Mouse (Mus musculus) left cerebral cortex, adult 2 months (tissue): Measurements from ENCODE around the gene Ankzf1. TPM values are rescaled to one million over a fixed set of nuclear protein-coding genes. Genes with fewer than 3 reads are reported as not detected.
A peak's percentile ranks its signal among the peaks of the same experiment; 100 is the strongest.

Source experiments
- DNase-seq, 2 experiments: peaks; one replicate each; pipeline ENCODE4 v3.0.0; 2021 to 2022; ENCODE audit warnings: low spot score in 2 of 2, mixed read lengths in 1 of 2; ENCODE audit errors: extremely low spot score in 1 of 2
- H3K27ac ChIP-seq: fragments of 200-600 bp; 2 replicates; pipeline ENCODE4 v1.8.1; 2022
- H3K4me3 ChIP-seq: fragments of 200-600 bp; 2 replicates; pipeline ENCODE4 v1.8.1; 2022
- CTCF ChIP-seq: fragments of 200-600 bp; IDR thresholded peaks from 2 replicates; pipeline ENCODE4 v1.8.1; 2022; ENCODE audit warnings: antibody characterized with exemption, mild to moderate bottlenecking, moderate library complexity
- intact Hi-C: fragments of 180-260 bp; cut with DNase I; formaldehyde crosslinking; loops from one replicate; pipeline ENCODE4 v1.15.1; 2025
- total RNA-seq, 2 experiments: library from RNA; stranded (reverse); gene quantifications; 2 replicates each; pipeline ENCODE4 v1.2.3; 2021

The Ankzf1 gene
- total RNA-seq, 2 experiments from 2014 or later = 25.7 to 30.7 TPM

DNA sequence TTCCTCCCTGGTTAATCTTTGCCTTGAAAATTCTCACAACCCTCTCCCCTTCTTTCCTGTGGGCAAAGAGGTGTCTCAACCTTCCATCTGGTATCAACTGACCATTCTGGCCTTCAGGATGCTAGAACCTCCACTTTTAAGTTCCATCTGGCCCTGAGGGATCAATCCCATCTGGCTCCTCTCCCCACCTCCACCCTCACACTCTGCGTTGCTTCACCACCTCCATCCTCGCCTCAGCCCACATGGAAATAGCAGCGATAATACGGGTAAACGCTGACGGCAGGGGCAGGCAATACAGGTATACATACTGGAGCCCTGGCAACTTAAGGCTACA lies 25.9 kb downstream of the Ankzf1 start:
- Histone ChIP-seq H3K27ac (peak overlapping the region; percentile 92), H3K4me3 (peak overlapping the region; percentile 79)
- DNase-seq = no peak
- TF ChIP-seq CTCF = no peak
- intact Hi-C loops = loop anchor here (2.0 to 5.0 kb wide), 3 partner anchors 34 to 45 kb away; partner anchors contain the start of gene Abcb6

- peak; percentile 71 for DNase-seq
- Histone ChIP-seq H3K27ac (peak overlapping the region; percentile 92), H3K4me3 (peak overlapping the region; percentile 79)
- intact Hi-C loops = loop anchor here (1.0 to 5.0 kb wide), 4 partner anchors 18 to 44 kb away; partner anchors contain the start of genes Abcb6 and Dnajb2
- no peak for TF ChIP-seq CTCF
These were observed 26.5 kb downstream of the Ankzf1 start for GRCm38 (mm10) chr1:75218227-75219001.

GRCm38 (mm10) chr1:75219078-75219477 lies 27.1 kb downstream of the Ankzf1 start:
- H3K4me3 ChIP-seq = peak overlapping the region; percentile 79
- H3K27ac ChIP-seq = peak overlapping the region; percentile 92
- peak; percentile 27 for TF ChIP-seq CTCF
- intact Hi-C loops = loop anchor here (1.0 to 5.0 kb wide), 4 partner anchors 17 to 44 kb away; partner anchors contain the start of genes Abcb6 and Dnajb2
- DNase-seq = peak; percentile 92

DNA sequence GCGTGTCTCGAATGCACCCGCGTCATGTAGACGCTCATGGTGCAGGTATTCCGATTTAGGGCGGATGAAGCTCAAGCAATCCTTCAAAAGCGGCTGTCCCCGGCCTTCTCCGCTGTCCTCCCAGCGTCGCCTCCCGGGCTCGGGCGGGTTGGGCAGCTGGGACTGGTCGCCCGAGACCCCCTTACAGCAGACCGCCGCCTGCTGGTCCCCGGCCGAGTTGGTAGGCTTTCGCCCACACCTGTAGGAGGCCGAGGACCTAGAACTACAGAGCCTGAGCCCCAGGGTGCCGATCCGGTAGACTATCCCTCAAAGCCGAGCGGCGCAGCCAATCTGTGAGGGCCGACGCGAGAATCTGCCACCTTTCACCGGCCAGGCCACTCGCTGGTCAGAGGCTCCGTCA lies 27.6 kb downstream of the Ankzf1 start, which contains the start of gene Tuba4a:
Gene Tuba4a (minus strand): TSS at position 335 of the 400 bp plus-strand sequence.
- H3K4me3 ChIP-seq = peak within 1 kb of the TSS; percentile 79
- TF ChIP-seq CTCF = peak; percentile 18
- peak in 1 of 2 experiments; percentile 50 for DNase-seq
- H3K27ac ChIP-seq = peak within 1 kb of the TSS; percentile 92
- intact Hi-C loops = loop anchor here (1.0 to 5.0 kb wide), 4 partner anchors 17 to 43 kb away; partner anchors contain the start of genes Abcb6 and Dnajb2

DNA sequence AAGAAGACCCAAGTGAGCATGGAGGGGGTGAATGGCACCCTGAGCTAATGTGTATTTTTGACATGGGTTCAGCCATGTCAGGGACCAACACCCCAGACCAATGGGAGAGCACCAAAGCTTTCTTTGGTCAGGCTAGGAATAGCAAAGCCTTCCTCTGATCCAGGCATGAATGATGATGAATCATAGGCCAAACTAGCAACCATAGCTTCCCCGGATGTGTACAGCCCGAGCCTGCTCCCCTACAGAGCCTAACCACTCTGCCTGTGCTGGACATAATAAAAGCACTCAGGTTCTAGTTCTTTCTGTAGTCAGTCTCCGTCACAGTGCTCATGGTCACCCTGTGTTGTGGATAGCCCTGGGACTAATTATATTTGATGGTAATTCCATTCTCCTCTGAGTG lies 29.6 kb downstream of the Ankzf1 start:
- DNase-seq = no peak
- intact Hi-C loops = no loop called here
- Histone ChIP-seq H3K27ac (no peak overlapping the region), H3K4me3 (no peak overlapping the region)
- no peak for TF ChIP-seq CTCF

- no peak for DNase-seq
- intact Hi-C loops = no loop called here
These were observed 31.0 kb downstream of the Ankzf1 start for GRCm38 (mm10) chr1:75222926-75223325.

GRCm38 (mm10) chr1:75223532-75223931 lies 31.6 kb downstream of the Ankzf1 start:
- DNase-seq = no peak
- TF ChIP-seq CTCF = no peak
- no peak overlapping the region for H3K4me3 ChIP-seq
- H3K27ac ChIP-seq = no peak overlapping the region
- intact Hi-C loops = no loop called here

More at GRCm38 (mm10) chr1:75222926-75223325, 31.0 kb downstream of the Ankzf1 start:
- Histone ChIP-seq H3K27ac (no peak overlapping the region), H3K4me3 (no peak overlapping the region)
- no peak for TF ChIP-seq CTCF

DNA sequence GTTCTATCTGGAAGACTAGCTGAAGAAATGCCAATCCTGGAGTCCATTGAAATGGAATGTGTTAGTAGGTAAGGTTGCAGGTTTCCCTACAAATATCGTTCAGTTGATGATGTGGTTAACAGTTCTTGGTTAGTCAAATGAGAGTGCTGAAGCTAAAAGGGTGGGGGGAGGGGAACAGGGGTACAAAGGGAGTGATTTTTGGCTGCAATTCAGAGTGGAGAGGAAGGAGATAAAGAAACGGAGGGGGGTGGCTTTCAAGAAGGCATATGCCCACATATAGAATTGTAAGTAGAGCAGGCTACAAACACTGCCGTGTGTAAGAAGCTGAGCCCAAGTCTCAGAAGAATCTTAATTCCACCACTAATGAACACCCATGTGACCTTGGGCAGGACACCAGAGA lies 33.5 kb downstream of the Ankzf1 start:
- H3K4me3 ChIP-seq = no peak overlapping the region
- intact Hi-C loops = no loop called here
- no peak overlapping the region for H3K27ac ChIP-seq
- no peak for TF ChIP-seq CTCF
- no peak for DNase-seq

DNA sequence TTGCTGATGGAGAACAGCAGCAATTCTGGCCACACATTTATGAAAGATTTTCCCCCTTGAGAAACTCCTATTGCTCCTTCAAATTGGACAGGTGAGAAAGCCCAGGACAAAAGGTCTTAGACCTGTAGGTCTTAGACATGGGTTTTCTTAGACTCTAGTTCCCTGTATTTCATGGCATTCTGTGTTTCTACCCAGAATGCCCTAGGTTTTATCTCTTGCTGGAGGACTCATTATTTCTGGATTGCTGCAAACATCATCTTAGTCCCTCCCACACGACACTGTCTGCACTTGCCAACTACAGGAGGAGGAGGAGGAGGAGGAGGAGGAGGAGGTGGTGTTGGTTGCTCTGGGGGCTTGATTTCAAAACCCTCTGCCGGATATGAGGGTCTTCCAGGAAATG lies 34.2 kb downstream of the Ankzf1 start:
- H3K4me3 ChIP-seq = no peak overlapping the region
- intact Hi-C loops = no loop called here
- DNase-seq = no peak
- TF ChIP-seq CTCF = no peak
- no peak overlapping the region for H3K27ac ChIP-seq

DNA sequence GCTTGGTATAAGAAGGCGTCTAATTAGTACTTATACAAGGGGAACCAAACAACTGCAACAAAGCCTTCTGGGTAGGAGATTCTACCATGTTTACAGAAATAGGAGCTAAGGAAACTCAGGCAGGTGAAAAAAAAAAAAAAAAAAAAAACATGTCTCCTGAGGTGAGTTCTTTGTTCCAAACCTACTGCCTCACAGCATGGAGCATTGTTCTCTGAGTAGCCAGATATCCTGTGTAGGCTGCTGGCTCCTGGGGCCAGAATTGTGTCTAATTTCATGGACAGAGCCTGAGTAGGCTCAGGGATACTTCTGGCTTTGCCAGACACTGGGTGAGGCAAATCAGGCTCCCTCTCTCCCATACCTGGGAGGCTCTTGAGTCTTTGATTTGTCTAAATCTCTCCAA lies 35.7 kb downstream of the Ankzf1 start:
- H3K4me3 ChIP-seq = no peak overlapping the region

DNA sequence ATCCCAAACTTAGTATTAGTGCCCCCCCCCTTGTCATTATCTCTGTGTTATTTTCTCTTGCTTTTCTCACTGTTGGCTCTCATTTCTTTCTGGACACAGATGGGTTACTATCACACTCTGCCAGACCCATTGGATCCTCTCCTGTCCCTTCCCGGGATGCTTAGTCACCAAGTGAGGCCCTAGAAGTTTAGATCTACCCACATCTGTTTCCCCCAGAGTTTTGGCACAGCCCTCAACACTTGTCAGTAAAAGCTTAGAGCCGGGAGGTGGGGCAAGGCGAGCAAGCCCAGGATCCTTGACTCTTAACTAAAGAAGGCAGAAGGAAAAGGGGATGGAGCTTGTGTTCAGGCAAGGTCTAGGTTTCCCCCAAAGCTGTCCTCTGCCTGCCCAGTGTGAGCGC lies 37.2 kb downstream of the Ankzf1 start:
- Histone ChIP-seq H3K27ac (no peak overlapping the region), H3K4me3 (no peak overlapping the region)
- intact Hi-C loops = no loop called here
- TF ChIP-seq CTCF = no peak
- DNase-seq = no peak

More for the DNA sequence above, 35.7 kb downstream of the Ankzf1 start:
- H3K27ac ChIP-seq = no peak overlapping the region
- intact Hi-C loops = no loop called here
- TF ChIP-seq CTCF = no peak
- no peak for DNase-seq

DNA sequence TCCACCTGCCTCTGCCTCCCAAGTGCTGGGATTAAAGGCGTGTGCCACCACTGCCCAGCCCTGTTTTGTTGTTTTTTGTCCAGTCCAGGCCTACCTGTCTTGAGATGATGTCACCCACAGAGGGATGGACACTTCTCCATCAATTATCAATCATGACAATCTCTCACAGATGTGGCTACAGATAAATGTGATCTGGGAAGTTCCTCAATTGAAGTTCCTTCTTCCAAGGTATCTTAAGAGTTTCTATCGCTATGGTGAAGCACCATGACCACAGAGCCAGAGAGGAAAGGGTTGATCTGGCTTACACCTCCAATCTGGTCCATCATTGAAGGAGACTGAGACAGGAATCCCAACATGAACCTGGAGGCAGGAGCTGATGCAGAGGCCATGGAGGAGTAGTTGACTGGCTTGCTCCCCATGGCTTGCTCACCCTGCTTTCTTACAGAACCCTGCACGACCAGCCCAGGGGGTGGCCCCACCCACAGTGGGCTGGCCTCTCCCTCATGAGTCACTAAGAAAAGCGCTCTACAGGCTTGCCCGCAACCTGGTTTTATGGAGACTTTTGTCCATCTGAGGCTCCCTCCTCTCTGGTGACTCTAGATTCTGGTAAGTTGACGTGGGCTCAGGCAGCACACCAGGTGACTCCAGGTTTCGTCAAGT lies 38.5 kb downstream of the Ankzf1 start:
- no peak for TF ChIP-seq CTCF
- H3K27ac ChIP-seq = no peak overlapping the region
- no peak overlapping the region for H3K4me3 ChIP-seq
- intact Hi-C loops = no loop called here
- DNase-seq = no peak
